ENCODE assay signal across 9 mouse cellular contexts in genomic region chr1:85928057-85928687, GRCm38 (mm10). TPM values are rescaled to one million over a fixed set of nuclear protein-coding genes. Genes with fewer than 3 reads are reported as not detected.
DNase-seq lines count a peak whose midpoint lies in the region; ATAC-seq and TF ChIP-seq lines count a peak whose summit lies in the region.
"Had no signal": no experiment of that assay in that cellular context is flagged by ENCODE, and none has a peak within 500 bp of the region (broad histone marks: within the 10 kb centered on the region; RNA-seq: fewer than 3 reads in every experiment).

Gene 4933407L21Rik, plus strand, starts transcription at chr1:85928483.

- ATAC-seq in forebrain, postnatal 0 days = peak; percentile 95

- no peaks in the 10 kb centered on the region for H3K36me3 ChIP-seq in forebrain, postnatal 0 days (ENCODE audit: insufficient read depth)
- H3K36me3 ChIP-seq: liver, embryonic 13.5 days had no signal

- H3K9ac ChIP-seq in forebrain, postnatal 0 days = no peak within 1 kb of the TSS
- H3K9ac ChIP-seq: liver, embryonic 13.5 days had no signal

- H3K9me3 ChIP-seq in forebrain, postnatal 0 days (ENCODE audit: low read length) = no peaks in the 10 kb centered on the region
- H3K9me3 ChIP-seq: liver, embryonic 13.5 days had no signal

- TF ChIP-seq POLR2A in cerebellum, adult 2 months (IDR thresholded peaks at IDR 0.05; ENCODE audit: borderline replicate concordance, insufficient read depth, low read length) = no peak

- WGBS in cerebellum, adult 2 months = 27% methylated on average over 4 of the region's 4 CpGs
- WGBS in forebrain, postnatal 0 days = 11% methylated on average over 4 of the region's 4 CpGs

- peak within 1 kb of the TSS; percentile 68; the same call in 1 of the 2 replicates for H3K27ac ChIP-seq in cerebellum, adult 2 months (ENCODE audit: insufficient read depth, low read length)
- H3K27ac ChIP-seq in forebrain, postnatal 0 days (ENCODE audit: low read depth, low read length) = peak within 1 kb of the TSS; percentile 84
- H3K27ac ChIP-seq: liver, embryonic 13.5 days had no signal

- H3K4me3 ChIP-seq in cerebellum, adult 2 months (replicated peaks; ENCODE audit: insufficient read depth, low read depth, low read length) = no peak within 1 kb of the TSS
- no peak within 1 kb of the TSS for H3K4me3 ChIP-seq in forebrain, postnatal 0 days (ENCODE audit: low read depth, low read length)
- H3K4me3 ChIP-seq: liver, embryonic 13.5 days had no signal

- peak; percentile 11 to 52 for DNase-seq in cerebellum, adult 2 months
- no peak for DNase-seq in cerebellum, postnatal 25 days
- peak; percentile 33 for DNase-seq in Muller cell, postnatal 12 days (ENCODE audit: inconsistent ontology term)
- peak; percentile 92 for DNase-seq in forebrain, postnatal 0 days
- DNase-seq in left cerebral cortex, adult 18-20 months (ENCODE audit: low spot score in 2 of 2) = peak; percentile 70 to 79
- DNase-seq in retina, postnatal 1 day = peak; percentile 70
- no peak for DNase-seq in urinary bladder, adult 18-20 months (ENCODE audit: low spot score in 2 of 2)
- DNase-seq in adrenal gland, postnatal 4 days (ENCODE audit: low spot score in 2 of 2) = no peak
- DNase-seq: liver, embryonic 13.5 days had no signal

- peaks cover 3% of the 10 kb centered on the region; the same call in 1 of the 2 replicates for H3K4me1 ChIP-seq in cerebellum, adult 2 months (ENCODE audit: control insufficient read depth, insufficient read depth, low read length)
- peaks cover 24% of the 10 kb centered on the region for H3K4me1 ChIP-seq in forebrain, postnatal 0 days (ENCODE audit: insufficient read depth)

- H3K4me2 ChIP-seq in forebrain, postnatal 0 days (ENCODE audit: low read depth) = no peak within 1 kb of the TSS
- H3K4me2 ChIP-seq: liver, embryonic 13.5 days had no signal

- TF ChIP-seq CTCF in cerebellum, adult 2 months (IDR thresholded peaks at IDR 0.05; ENCODE audit: borderline replicate concordance, insufficient read depth, low read depth, low read length) = no peak
- peak; percentile 32 for TF ChIP-seq CTCF in forebrain, postnatal 0 days (IDR thresholded peaks at IDR 0.05; ENCODE audit: low read depth)

- H3K27me3 ChIP-seq in cerebellum, adult 2 months (ENCODE audit: control insufficient read depth, insufficient read depth, low read length) = no peaks in the 10 kb centered on the region
- H3K27me3 ChIP-seq in forebrain, postnatal 0 days (ENCODE audit: insufficient read depth, low read length) = no peaks in the 10 kb centered on the region
- H3K27me3 ChIP-seq: liver, embryonic 13.5 days had no signal

RNA-seq across cellular contexts. Expression of gene 4933407L21Rik, which starts in this region (rescaled TPM):
- polyA plus RNA-seq in cerebellum, adult 2 months (2012; rRNA removed) = 4.3 and 5.3 TPM in 2 replicates
- 6.7 and 9.8 TPM in 2 replicates for total RNA-seq in forebrain, postnatal 0 days (2014; rRNA removed)
- polyA plus RNA-seq in forebrain, postnatal 0 days (2015; fragmentation: Nextera tagmentation; extraction: Ambion mirVana) = 6.2 and 8.6 TPM in 2 replicates
- 1 to 10 TPM; 5.2 to 7.7 TPM for total RNA-seq in left cerebral cortex, adult 18-20 months (2021)
- total RNA-seq in adrenal gland, postnatal 4 days (2021) = 1 to 10 TPM in 1 of 2 experiments, under 1 TPM in 1; 0.45 to 1.1 TPM
- polyA plus RNA-seq: liver, embryonic 13.5 days had no signal

Comparison
In these comparisons a context has a peak if more than half of its experiments do, and no peak if none do; other contexts are left out.
1. DNase-seq: peak in cerebellum, adult 2 months (2 of 2), Muller cell, postnatal 12 days (single experiment), forebrain, postnatal 0 days (single experiment), left cerebral cortex, adult 18-20 months (2 of 2) and retina, postnatal 1 day (single experiment); none in cerebellum, postnatal 25 days (0 of 2), urinary bladder, adult 18-20 months (0 of 2) and adrenal gland, postnatal 4 days (0 of 2).